Mouse (Mus musculus) gastrocnemius, adult 8-10 months (tissue): ENCODE measurements at regions not wholly inside any gene's neighbourhood (a gene's known extent, or its start where the extent isn't known, plus 50 kb on each side); places are given as distances from the start of the nearest gene placed in this dataset.

ENCODE experiments used
- DNase-seq, 2 experiments: peaks; one replicate each; pipeline ENCODE4 v3.0.0; 2022; ENCODE audit warnings: low spot score in 2 of 2

- DNase-seq: no peak
These were observed 324.3 kb downstream of the Qk start for GRCm38 (mm10) chr17:9995321-9995720.

DNA sequence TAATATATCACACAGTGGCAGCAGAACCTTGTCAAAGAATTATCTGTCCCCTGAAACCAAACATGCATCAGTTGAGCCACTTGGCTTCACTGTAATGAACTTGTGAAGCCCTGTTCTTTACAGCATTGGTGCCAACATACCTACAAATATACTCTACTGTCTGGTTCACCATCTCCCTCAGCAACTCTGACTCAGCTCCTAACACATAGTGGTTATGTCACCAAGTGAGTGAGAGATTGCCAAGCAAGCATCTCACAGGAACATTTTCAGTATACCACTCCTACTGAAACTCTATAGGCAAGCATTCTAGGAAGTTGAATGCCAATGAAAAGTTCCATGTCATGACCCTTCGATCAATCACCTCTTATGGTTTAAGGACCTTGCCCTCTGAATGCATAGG, 321.2 kb upstream of the Pabpc6 start:
- DNase-seq: no peak

- no peak for DNase-seq
These were observed 311.8 kb upstream of the Pabpc6 start for GRCm38 (mm10) chr17:9981273-9981672.

DNA sequence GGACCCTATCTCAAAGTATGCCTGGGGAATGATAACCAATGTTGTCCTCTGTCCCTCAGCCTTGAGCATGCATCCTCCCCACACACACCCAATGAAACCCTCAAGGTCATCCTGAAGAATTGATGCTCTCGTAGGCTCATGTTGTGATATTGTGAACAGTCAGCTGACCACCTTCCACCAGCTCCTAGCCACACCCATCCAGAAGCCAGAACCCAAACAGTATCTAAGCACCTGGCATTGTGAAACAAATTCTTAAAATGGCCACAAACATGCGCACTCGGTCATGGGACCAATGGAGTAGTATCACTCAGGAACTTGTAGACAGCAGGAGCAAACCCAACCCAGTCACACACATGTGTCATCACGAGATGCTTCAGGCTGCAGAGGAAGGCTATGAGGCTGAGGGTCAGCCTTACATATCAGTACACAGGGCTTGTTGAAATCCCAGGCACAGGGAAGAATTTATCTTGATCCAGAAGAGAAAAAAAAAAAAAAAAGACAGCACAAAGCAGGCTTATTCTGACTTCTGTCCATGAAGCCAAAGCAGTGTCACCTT, 307.4 kb upstream of the Pabpc6 start:
- DNase-seq: no peak

DNA sequence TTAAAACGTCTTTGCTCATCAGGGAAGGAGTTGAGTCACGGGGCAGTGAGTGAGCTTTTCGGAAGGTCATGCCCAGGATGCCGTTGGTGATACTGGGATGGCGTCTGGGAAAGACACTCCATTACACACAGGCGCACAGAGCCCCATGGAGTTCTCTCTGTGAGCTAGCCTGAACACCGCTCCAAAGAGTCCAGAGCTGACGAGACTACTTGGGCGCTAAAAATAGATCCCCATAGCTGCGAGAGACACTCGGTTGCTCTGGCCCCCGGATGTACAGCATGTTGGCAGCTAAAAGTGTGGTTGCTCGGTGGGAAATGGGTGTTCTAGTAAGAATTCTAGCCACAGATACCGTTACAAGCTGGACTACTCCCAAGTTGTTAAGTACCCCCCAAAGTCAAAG, 306.5 kb upstream of the Pabpc6 start:
- DNase-seq: no peak

DNA sequence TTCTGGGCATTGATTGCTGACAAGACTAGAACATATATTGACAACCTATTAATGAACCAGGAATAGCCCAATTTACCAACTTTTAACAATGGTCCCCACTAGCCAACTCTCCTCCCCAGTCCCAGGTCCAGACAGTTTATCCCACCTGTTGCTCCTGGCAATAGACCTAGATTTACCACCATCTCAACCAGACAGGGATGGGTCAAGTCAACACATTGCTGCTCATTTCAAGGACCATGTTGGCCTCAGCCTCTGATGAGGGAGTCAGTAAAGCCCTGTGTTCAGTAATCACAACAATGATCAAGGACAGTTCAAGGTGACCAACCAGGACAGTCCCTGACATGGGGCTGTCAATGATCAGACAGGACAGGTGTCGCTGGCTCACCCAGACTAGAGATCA, 305.6 kb upstream of the Pabpc6 start:
- no peak for DNase-seq

- DNase-seq: no peak
These were observed 298.5 kb upstream of the Pabpc6 start for GRCm38 (mm10) chr17:9967988-9968387.

DNA sequence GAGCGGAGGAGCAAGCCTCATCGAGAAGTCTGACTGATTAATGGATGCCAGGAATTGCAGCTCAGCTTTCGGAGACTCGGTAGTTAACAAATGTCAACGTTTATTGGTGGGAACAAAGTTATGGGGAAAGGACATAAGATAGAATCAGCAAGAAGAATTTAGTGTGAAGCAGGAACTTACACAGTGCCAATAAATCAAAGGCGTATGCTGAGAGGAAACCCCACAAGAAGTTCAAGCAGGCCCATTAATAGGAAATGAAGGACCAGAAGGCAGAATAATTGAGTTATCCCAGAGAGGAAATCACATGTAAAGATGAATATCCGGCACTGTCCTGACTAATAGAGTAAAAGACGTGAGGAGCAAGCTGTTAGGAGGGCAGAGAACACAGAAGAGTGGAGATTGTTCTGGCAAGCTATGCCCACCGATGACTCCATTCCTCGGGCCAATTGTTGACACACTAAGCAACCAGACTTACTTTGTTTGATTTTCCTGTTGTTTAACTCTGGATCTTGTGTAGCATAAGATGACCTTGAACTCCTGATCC, 293.4 kb upstream of the Pabpc6 start:
- DNase-seq: no peak

GRCm38 (mm10) chr17:9948985-9949667, 279.6 kb upstream of the Pabpc6 start:
- DNase-seq: no peak

DNA sequence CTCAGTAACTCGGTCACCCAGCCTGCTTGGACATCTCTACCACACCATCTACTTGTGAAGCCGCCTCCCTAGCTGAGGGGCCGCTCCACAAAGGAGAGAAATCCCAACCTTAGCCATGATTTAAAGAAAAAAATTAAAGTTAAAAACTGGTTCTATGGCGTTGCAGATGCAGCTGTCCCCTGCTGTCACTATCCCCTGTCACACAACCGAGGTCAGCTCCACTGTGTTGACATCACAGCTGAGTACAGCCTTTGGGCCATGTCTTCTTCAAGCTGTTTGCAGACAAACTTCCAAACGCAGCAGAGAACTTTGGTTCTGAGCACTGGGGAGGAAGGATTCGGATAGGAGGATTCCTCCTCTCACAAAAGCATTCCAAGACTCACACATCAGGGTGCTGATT, 278.1 kb upstream of the Pabpc6 start:
- DNase-seq: no peak

DNA sequence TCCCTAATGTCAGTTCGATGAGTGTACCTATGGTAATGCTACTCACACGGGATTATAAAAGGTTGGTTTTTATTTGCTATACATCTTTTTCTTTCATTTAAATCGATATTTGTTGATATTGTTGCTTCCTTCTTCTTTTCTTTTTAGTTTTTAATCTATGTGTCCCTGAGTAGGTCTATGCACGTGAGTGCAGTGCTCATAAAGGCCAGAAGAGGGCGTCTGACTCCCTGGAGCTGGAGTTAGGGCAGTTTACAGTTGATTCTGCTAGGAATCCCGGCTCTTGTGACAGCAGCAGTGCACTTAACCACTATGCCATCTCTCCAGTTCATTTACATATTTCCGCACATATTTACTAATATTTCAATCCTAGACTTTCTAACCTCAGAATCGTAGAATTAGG, 275.0 kb upstream of the Pabpc6 start:
- no peak for DNase-seq

- no peak for DNase-seq
These were observed 272.7 kb upstream of the Pabpc6 start for GRCm38 (mm10) chr17:9942171-9942570.

DNA sequence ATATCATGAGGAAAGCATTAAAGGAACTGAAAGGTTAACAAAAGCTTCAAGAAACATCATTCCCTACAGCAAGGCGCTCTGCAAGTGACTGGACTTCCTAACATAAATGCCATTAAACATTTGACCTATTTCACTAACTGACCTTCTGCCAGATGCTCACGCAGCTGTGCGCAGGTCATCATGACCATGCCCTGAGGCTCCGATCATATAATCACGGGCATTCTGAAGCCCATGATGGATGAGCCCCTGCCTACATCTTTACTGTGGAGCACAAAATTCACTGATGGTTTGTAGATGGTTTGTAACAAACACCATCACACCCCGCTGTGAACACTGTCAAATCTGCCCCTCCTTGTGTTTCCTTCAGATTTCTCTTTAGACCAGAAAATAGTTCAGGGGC, 270.1 kb upstream of the Pabpc6 start:
- DNase-seq: no peak

- DNase-seq: no peak
These were observed 268.9 kb upstream of the Pabpc6 start for GRCm38 (mm10) chr17:9938426-9938825.

DNA sequence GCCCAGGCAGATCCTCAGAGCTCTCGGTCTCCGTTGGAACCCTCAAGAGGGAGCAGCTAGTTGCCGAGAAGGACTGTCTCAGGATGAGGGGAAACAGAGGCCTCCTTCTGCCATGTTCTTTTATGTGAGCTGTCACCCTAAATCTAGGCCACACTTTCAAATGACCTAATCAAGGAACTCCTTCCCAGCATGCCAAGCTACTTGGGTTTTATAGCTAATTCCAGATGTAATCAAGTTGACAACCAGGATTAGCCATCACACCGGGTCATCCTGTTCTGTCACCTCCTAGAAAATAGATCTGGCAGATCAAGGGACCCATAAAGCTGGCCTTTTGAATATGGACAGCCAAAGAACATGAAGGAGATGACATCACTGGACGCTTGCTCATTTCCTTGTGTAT, 267.7 kb upstream of the Pabpc6 start:
- DNase-seq: no peak

DNA sequence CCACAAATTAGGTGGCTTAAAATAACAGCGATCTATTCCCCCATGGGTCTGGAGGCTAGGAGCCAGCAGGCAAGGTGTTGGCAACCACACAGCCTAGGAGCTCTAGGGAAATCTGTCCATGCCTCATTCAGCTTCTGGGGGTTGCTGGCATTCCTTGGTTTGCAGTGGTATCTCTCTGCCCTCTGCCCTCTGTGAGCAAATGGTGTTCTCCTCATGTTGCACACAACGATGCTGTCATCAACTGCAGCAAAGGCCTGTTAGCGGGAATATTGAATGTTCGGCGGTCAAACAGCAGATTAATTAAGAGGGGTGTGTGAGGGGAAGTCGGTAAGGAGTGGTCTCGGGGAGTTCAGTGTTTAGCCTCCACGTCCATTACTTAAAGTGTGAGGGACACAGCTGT, 262.7 kb upstream of the Pabpc6 start:
- DNase-seq: no peak

GRCm38 (mm10) chr17:9931526-9931925, 262.0 kb upstream of the Pabpc6 start:
- DNase-seq: no peak

DNA sequence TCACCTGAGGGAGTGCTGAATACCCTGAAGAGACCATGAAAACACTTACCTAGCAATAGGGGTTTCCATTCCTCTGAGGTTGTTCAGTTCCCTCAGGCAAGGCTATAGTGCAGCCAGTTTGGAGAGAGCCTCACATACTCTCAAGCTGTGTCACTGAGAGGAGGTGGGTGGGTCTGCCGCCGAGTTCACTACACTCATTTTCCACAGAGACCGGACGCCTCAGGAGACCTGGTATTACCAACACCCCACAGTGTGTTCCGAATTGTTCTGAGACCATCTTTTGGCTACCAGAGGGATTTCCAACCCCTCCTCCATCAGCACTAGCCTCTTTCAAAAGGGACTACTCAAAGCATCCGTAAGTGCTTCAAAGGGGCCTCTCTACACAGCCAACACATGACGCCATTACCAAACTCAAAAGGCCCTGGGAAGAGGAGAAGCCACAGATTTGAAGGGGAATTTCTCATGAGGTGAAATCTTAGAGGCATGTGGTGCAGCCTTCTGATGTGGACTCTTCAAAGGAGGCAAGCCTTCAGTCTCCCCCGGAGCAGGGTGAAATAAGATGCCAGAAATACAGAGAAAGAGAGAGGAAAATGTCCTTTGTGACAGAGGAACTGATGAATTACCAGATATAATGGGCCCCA, 260.1 kb upstream of the Pabpc6 start:
- DNase-seq: no peak

GRCm38 (mm10) chr17:9927724-9928123, 258.2 kb upstream of the Pabpc6 start:
- DNase-seq: no peak

DNA sequence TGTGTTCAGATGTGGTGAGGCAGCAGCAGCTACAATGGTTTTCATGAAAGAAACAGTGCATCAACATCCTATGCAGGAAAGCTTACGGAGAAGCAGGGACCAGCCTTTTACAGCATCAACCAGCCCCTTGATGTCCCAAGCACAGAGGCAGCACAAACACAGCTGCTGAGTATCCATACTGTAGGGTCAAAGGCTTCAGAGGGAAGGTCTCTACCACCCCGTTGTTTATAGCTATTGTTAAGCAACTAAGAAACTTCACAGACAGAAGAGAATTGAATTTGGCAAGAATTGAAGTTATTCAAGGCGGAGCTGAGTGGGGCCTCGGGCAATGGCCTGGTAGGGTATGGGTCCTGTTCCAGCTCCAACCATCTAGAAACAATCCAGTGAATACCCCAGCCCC, 256.8 kb upstream of the Pabpc6 start:
- DNase-seq: no peak

DNA sequence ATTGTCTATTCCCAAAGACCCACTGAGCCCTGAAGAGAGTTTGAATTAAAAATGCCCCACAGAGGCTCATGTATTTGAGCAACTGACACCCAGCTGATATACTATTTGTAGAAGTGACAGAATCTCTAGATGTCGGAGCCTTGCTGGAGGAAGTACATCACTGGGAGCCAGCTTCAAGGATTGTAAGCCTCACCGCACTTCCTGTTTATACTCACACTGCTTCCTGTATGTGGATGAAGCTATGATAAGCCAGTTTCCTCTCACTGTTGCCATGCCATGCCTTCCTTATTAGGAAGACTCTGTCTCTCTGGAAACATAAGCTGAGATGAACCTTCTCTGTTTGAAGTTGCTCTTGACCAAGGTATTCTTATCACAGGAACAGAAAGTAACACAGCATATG, 251.8 kb upstream of the Pabpc6 start:
- DNase-seq: no peak

DNA sequence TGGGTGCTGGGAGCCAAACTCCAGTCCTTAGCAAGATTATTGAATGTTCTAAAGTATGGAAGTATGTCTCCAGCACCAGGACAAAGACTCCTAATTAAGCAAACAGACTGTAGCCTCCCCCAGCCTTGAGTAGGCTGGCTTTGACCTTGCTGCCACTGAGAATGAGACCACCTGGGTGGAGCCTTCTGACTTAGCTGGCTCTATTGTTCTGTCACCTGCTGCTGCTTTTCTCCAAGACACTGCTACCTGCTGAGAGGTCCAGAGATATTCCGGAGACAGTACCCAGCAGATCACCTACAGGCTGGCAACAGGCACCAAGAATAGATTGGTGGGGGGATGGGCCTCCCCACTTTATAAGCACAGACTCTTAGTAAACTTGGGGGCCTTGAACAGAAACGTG, 247.5 kb upstream of the Pabpc6 start:
- no peak for DNase-seq

DNA sequence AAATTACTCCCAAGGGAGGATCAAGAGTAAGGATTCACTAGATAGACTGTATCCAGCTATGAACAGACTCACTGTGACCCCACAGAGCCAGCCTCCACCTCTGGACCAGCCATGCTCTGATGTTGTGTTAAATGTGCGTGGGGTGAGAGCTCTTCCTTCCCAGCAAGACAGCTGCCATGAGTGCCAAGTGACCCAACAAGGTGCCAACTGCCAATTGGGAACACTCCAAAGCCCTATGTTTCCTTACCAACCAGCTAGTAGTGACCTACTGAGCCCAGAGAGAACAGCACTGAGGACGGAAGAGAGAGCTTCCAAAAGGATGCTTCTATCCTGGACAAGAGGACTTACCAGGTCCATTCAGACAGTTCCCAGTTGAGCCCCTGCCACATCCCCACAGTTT, 241.3 kb upstream of the Pabpc6 start:
- no peak for DNase-seq
